ENCODE assay signal across 11 mouse cellular contexts in the genomic region with DNA sequence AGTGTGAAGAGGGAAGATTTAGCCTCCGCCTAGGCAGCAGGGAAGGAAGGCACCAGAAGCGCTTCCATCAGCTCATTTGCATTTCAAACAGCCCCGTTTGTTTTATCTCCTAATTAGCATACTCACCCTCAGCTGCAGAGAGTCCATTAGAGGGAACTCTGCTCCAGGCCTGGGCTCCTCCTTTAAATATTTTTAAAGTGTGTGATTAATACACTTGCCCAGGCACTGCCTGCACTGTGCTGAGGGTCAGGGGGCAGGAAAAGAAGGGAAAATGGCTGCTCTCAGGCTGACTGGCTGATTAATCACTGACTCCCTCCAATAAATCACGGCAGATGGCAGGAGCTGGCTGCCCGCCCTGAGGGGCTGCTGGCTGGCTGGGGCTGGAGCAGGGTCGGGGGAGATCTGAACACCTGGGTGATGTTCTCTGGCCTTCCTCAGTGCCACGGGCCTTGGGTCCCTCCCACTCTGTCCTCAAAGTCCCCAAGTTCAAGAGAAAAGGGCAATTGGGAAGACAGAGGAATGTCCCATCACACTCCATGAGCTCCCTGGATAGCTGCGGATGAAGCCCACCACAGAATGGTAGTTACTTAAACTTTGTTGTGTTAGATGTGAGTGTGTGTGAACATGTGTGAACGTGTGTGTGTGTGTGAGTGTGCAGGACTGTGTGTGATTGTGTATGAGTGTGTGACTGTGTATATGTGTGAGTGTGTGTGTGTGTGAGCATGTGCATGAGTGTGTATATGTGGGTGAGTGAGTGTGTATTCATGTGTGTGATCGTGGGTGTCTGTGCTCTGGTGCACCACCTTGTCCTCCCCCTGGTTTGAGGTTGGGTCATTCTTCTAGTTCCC.
DNase-seq lines count a peak whose midpoint lies in the region; ATAC-seq lines count a peak whose summit lies in the region.
"Had no signal": no experiment of that assay in that cellular context is flagged by ENCODE, and none has a peak within 500 bp of the region (broad histone marks: within the 10 kb centered on the region; RNA-seq: fewer than 3 reads in every experiment).

No protein-coding gene starts in this region.

- H3K4me1 ChIP-seq in lung, embryonic 15.5 days = no peaks in the 10 kb centered on the region
- peaks cover 10% of the 10 kb centered on the region for H3K4me1 ChIP-seq in embryonic facial prominence, embryonic 10.5 days
- peaks cover 4% of the 10 kb centered on the region; the same call in 1 of the 2 replicates for H3K4me1 ChIP-seq in intestine, embryonic 15.5 days (replicated peaks)
- no peaks in the 10 kb centered on the region for H3K4me1 ChIP-seq in heart, embryonic 12.5 days (replicated peaks)
- H3K4me1 ChIP-seq: embryonic facial prominence, embryonic 12.5 days; heart, embryonic 15.5 days had no signal

- no peak for DNase-seq in lung, postnatal 25 days (ENCODE audit: low spot score)
- DNase-seq in embryonic facial prominence, embryonic 10.5 days (ENCODE audit: low spot score) = peak; percentile 57
- peak; percentile 43 for DNase-seq in retina, embryonic 14.5 days (ENCODE audit: low spot score)
- no peak for DNase-seq in gastrocnemius, adult 8-10 months (ENCODE audit: low spot score in 2 of 2)
- DNase-seq in heart, postnatal 36 days = no peak

- no peak overlapping the region for H3K27ac ChIP-seq in lung, embryonic 15.5 days
- peak overlapping the region; percentile 57 for H3K27ac ChIP-seq in embryonic facial prominence, embryonic 10.5 days (replicated peaks)
- H3K27ac ChIP-seq in intestine, embryonic 15.5 days = no peak overlapping the region
- no peak overlapping the region for H3K27ac ChIP-seq in heart, embryonic 12.5 days (ENCODE audit: poor library complexity, severe bottlenecking)
- H3K27ac ChIP-seq: embryonic facial prominence, embryonic 12.5 days; heart, embryonic 15.5 days; limb, embryonic 15.5 days had no signal

- H3K4me3 ChIP-seq in lung, embryonic 15.5 days = no peak overlapping the region
- H3K4me3 ChIP-seq in embryonic facial prominence, embryonic 10.5 days = no peak overlapping the region
- no peak overlapping the region for H3K4me3 ChIP-seq in intestine, embryonic 15.5 days (replicated peaks)
- no peak overlapping the region for H3K4me3 ChIP-seq in heart, embryonic 12.5 days
- H3K4me3 ChIP-seq: embryonic facial prominence, embryonic 12.5 days; heart, embryonic 15.5 days; limb, embryonic 15.5 days had no signal

- peaks cover 9% of the 10 kb centered on the region; the same call in 1 of the 2 replicates for H3K27me3 ChIP-seq in lung, embryonic 15.5 days
- peaks cover 12% of the 10 kb centered on the region; the same call in 1 of the 2 replicates for H3K27me3 ChIP-seq in embryonic facial prominence, embryonic 10.5 days (replicated peaks; ENCODE audit: low read depth, poor library complexity, severe bottlenecking)
- H3K27me3 ChIP-seq in intestine, embryonic 15.5 days (replicated peaks) = no peaks in the 10 kb centered on the region
- 0 out of 2 replicates have a peak, but pooled peaks cover 7% of the 10 kb centered on the region for H3K27me3 ChIP-seq in heart, embryonic 12.5 days (replicated peaks)
- H3K27me3 ChIP-seq: embryonic facial prominence, embryonic 12.5 days; limb, embryonic 15.5 days had no signal

- intact Hi-C loops in heart, postnatal 36 days (cut with DNase I) = no loop called here

- H3K36me3 ChIP-seq in lung, embryonic 15.5 days = no peaks in the 10 kb centered on the region
- no peaks in the 10 kb centered on the region for H3K36me3 ChIP-seq in embryonic facial prominence, embryonic 10.5 days (replicated peaks)
- H3K36me3 ChIP-seq in intestine, embryonic 15.5 days = no peaks in the 10 kb centered on the region
- H3K36me3 ChIP-seq in heart, embryonic 12.5 days = no peaks in the 10 kb centered on the region
- H3K36me3 ChIP-seq: embryonic facial prominence, embryonic 12.5 days; heart, embryonic 15.5 days; limb, embryonic 15.5 days had no signal

- no peaks in the 10 kb centered on the region for H3K9me3 ChIP-seq in lung, embryonic 15.5 days
- H3K9me3 ChIP-seq in embryonic facial prominence, embryonic 10.5 days = no peaks in the 10 kb centered on the region
- no peaks in the 10 kb centered on the region for H3K9me3 ChIP-seq in intestine, embryonic 15.5 days
- H3K9me3 ChIP-seq in heart, embryonic 12.5 days (replicated peaks) = no peaks in the 10 kb centered on the region
- H3K9me3 ChIP-seq: embryonic facial prominence, embryonic 12.5 days; heart, embryonic 15.5 days; limb, embryonic 15.5 days had no signal

- WGBS in lung, embryonic 15.5 days = 22% methylated on average over 10 of the region's 10 CpGs
- WGBS in embryonic facial prominence, embryonic 10.5 days = 35% methylated on average over 10 of the region's 10 CpGs
- WGBS in intestine, embryonic 15.5 days = 33% methylated on average over 10 of the region's 10 CpGs
- WGBS in heart, embryonic 12.5 days = 34% methylated on average over 10 of the region's 10 CpGs

- H3K9ac ChIP-seq in lung, embryonic 15.5 days = no peak overlapping the region
- no peak overlapping the region for H3K9ac ChIP-seq in intestine, embryonic 15.5 days
- no peak overlapping the region for H3K9ac ChIP-seq in heart, embryonic 12.5 days
- H3K9ac ChIP-seq: embryonic facial prominence, embryonic 12.5 days; heart, embryonic 15.5 days; limb, embryonic 15.5 days had no signal

- H3K4me2 ChIP-seq in lung, embryonic 15.5 days = no peak overlapping the region
- H3K4me2 ChIP-seq in intestine, embryonic 15.5 days (replicated peaks) = no peak overlapping the region
- H3K4me2 ChIP-seq in heart, embryonic 12.5 days = no peak overlapping the region
- H3K4me2 ChIP-seq: embryonic facial prominence, embryonic 12.5 days; heart, embryonic 15.5 days; limb, embryonic 15.5 days had no signal

- ATAC-seq in lung, embryonic 15.5 days (ENCODE audit: borderline replicate concordance, extremely low read depth, low FRiP score, low TSS enrichment) = peak; percentile 20; the same call in 1 of the 2 replicates
- peak; percentile 53; the same call in 1 of the 2 replicates for ATAC-seq in intestine, embryonic 15.5 days
- no peak for ATAC-seq in heart, embryonic 12.5 days (ENCODE audit: insufficient number of reproducible peaks, low FRiP score)

Comparison
In these comparisons a context has a peak if more than half of its experiments do, and no peak if none do; other contexts are left out.
1. DNase-seq: peak in embryonic facial prominence, embryonic 10.5 days (single experiment) and retina, embryonic 14.5 days (single experiment); none in lung, postnatal 25 days (single experiment), gastrocnemius, adult 8-10 months (0 of 2) and heart, postnatal 36 days (0 of 2).